Mouse (Mus musculus): ENCODE results near the gene Trappc3. TPM values are rescaled to one million over a fixed set of nuclear protein-coding genes. Genes with fewer than 3 reads are reported as not detected.
A peak's percentile ranks its signal among the peaks of the same experiment; 100 is the strongest.

The Trappc3 gene
- polyA plus RNA-seq, 1 experiment from 2014 or later: 17.8 TPM

- no peaks in the 10 kb centered on the region for H3K36me3 ChIP-seq (ENCODE audit: control insufficient read depth, insufficient read depth, low read length)
- H3K27ac ChIP-seq (ENCODE audit: low read depth, low read length): no peak overlapping the region
- H3K9me3 ChIP-seq (ENCODE audit: control insufficient read depth, low read length): no peaks in the 10 kb centered on the region
- peaks cover 11% of the 10 kb centered on the region; the same call in 1 of the 2 replicates for H3K4me1 ChIP-seq (replicated peaks; ENCODE audit: control insufficient read depth, insufficient read depth, low read length)
- peak overlapping the region; percentile 25 for H3K4me3 ChIP-seq (ENCODE audit: low read depth, low read length)
- ATAC-seq (ENCODE audit: low FRiP score) (no peak), DNase-seq (ENCODE audit: low spot score) (peak; percentile 61)
- WGBS: under 1% methylated on average over 33 of the region's 34 CpGs
- H3K27me3 ChIP-seq (ENCODE audit: control insufficient read depth, insufficient read depth, low read length): peaks cover 50% of the 10 kb centered on the region
- peak overlapping the region; percentile 59 for H3K4me2 ChIP-seq (replicated peaks; ENCODE audit: low read depth, low read length)
- H3K9ac ChIP-seq (ENCODE audit: low read depth, low read length): peak overlapping the region; percentile 47
These were observed 34.5 kb downstream of the Trappc3 start for GRCm38 (mm10) chr4:126296617-126297101.

- Histone ChIP-seq H3K4me2 (replicated peaks; ENCODE audit: low read depth, low read length) (peak overlapping the region; percentile 36), H3K4me1 (replicated peaks; ENCODE audit: control insufficient read depth, insufficient read depth, low read length) (peaks cover 13% of the 10 kb centered on the region; the same call in 1 of the 2 replicates), H3K27me3 (ENCODE audit: control insufficient read depth, insufficient read depth, low read length) (peaks cover 61% of the 10 kb centered on the region), H3K4me3 (ENCODE audit: low read depth, low read length) (peak overlapping the region; percentile 6), H3K27ac (ENCODE audit: low read depth, low read length) (no peak overlapping the region), H3K9me3 (ENCODE audit: control insufficient read depth, low read length) (no peaks in the 10 kb centered on the region), H3K9ac (ENCODE audit: low read depth, low read length) (no peak overlapping the region), H3K36me3 (ENCODE audit: control insufficient read depth, insufficient read depth, low read length) (no peaks in the 10 kb centered on the region)
- 1% methylated on average over 31 of the region's 50 CpGs for WGBS
- DNase-seq (ENCODE audit: low spot score): peak; percentile 30
- no peak for ATAC-seq (ENCODE audit: low FRiP score)
These were observed 38.9 kb downstream of the Trappc3 start for GRCm38 (mm10) chr4:126300916-126301583.

- Histone ChIP-seq H3K27ac (ENCODE audit: low read depth, low read length) (no peak overlapping the region), H3K9me3 (ENCODE audit: control insufficient read depth, low read length) (no peaks in the 10 kb centered on the region), H3K27me3 (ENCODE audit: control insufficient read depth, insufficient read depth, low read length) (peaks cover 56% of the 10 kb centered on the region), H3K9ac (ENCODE audit: low read depth, low read length) (no peak overlapping the region), H3K4me1 (replicated peaks; ENCODE audit: control insufficient read depth, insufficient read depth, low read length) (peaks cover 11% of the 10 kb centered on the region; the same call in 1 of the 2 replicates), H3K4me3 (ENCODE audit: low read depth, low read length) (peak overlapping the region; percentile 6; the same call in 1 of the 2 replicates), H3K4me2 (replicated peaks; ENCODE audit: low read depth, low read length) (peak overlapping the region; percentile 36), H3K36me3 (ENCODE audit: control insufficient read depth, insufficient read depth, low read length) (no peaks in the 10 kb centered on the region)
- WGBS: 2% methylated on average over 27 of the region's 27 CpGs
- DNase-seq (ENCODE audit: low spot score) (peak; percentile 51), ATAC-seq (ENCODE audit: low FRiP score) (no peak)
These were observed 39.6 kb downstream of the Trappc3 start for GRCm38 (mm10) chr4:126301584-126302309.

GRCm38 (mm10) chr4:126303877-126304276 is 41.8 kb downstream of the Trappc3 start:
- 71% methylated on average over 4 of the region's 4 CpGs for WGBS

GRCm38 (mm10) chr4:126305428-126305827 is 43.3 kb downstream of the Trappc3 start:
- Histone ChIP-seq H3K9ac (ENCODE audit: low read depth, low read length) (no peak overlapping the region), H3K4me2 (replicated peaks; ENCODE audit: low read depth, low read length) (no peak overlapping the region), H3K27me3 (ENCODE audit: control insufficient read depth, insufficient read depth, low read length) (peaks cover 27% of the 10 kb centered on the region), H3K4me1 (replicated peaks; ENCODE audit: control insufficient read depth, insufficient read depth, low read length) (0 out of 2 replicates have a peak, but pooled peaks cover 7% of the 10 kb centered on the region), H3K27ac (ENCODE audit: low read depth, low read length) (no peak overlapping the region), H3K4me3 (ENCODE audit: low read depth, low read length) (no peak overlapping the region), H3K9me3 (ENCODE audit: control insufficient read depth, low read length) (no peaks in the 10 kb centered on the region), H3K36me3 (ENCODE audit: control insufficient read depth, insufficient read depth, low read length) (no peaks in the 10 kb centered on the region)
- WGBS: 100% methylated on average over 1 of the region's 1 CpGs
- ATAC-seq (ENCODE audit: low FRiP score): no peak
- DNase-seq (ENCODE audit: low spot score): no peak

More at GRCm38 (mm10) chr4:126303877-126304276, 41.8 kb downstream of the Trappc3 start:
- H3K9me3 ChIP-seq (ENCODE audit: control insufficient read depth, low read length): no peaks in the 10 kb centered on the region
- H3K27me3 ChIP-seq (ENCODE audit: control insufficient read depth, insufficient read depth, low read length): peaks cover 39% of the 10 kb centered on the region
- no peak overlapping the region for H3K9ac ChIP-seq (ENCODE audit: low read depth, low read length)
- H3K27ac ChIP-seq (ENCODE audit: low read depth, low read length): no peak overlapping the region
- H3K4me3 ChIP-seq (ENCODE audit: low read depth, low read length): no peak overlapping the region
- 0 out of 2 replicates have a peak, but pooled peaks cover 7% of the 10 kb centered on the region for H3K4me1 ChIP-seq (replicated peaks; ENCODE audit: control insufficient read depth, insufficient read depth, low read length)
- ATAC-seq (ENCODE audit: low FRiP score): no peak
- no peak overlapping the region for H3K4me2 ChIP-seq (replicated peaks; ENCODE audit: low read depth, low read length)
- no peaks in the 10 kb centered on the region for H3K36me3 ChIP-seq (ENCODE audit: control insufficient read depth, insufficient read depth, low read length)
- no peak for DNase-seq (ENCODE audit: low spot score)

GRCm38 (mm10) chr4:126306058-126306457 is 43.9 kb downstream of the Trappc3 start:
- 86% methylated on average over 6 of the region's 6 CpGs for WGBS
- 0 out of 2 replicates have a peak, but pooled peaks cover 6% of the 10 kb centered on the region for H3K4me1 ChIP-seq (replicated peaks; ENCODE audit: control insufficient read depth, insufficient read depth, low read length)
- no peak overlapping the region for H3K9ac ChIP-seq (ENCODE audit: low read depth, low read length)
- no peak overlapping the region for H3K4me2 ChIP-seq (replicated peaks; ENCODE audit: low read depth, low read length)
- no peak overlapping the region for H3K4me3 ChIP-seq (ENCODE audit: low read depth, low read length)
- ATAC-seq (ENCODE audit: low FRiP score): no peak
- no peak for DNase-seq (ENCODE audit: low spot score)
- no peaks in the 10 kb centered on the region for H3K9me3 ChIP-seq (ENCODE audit: control insufficient read depth, low read length)
- peaks cover 21% of the 10 kb centered on the region for H3K27me3 ChIP-seq (ENCODE audit: control insufficient read depth, insufficient read depth, low read length)
- H3K27ac ChIP-seq (ENCODE audit: low read depth, low read length): no peak overlapping the region
- H3K36me3 ChIP-seq (ENCODE audit: control insufficient read depth, insufficient read depth, low read length): no peaks in the 10 kb centered on the region

- DNase-seq (ENCODE audit: low spot score) (no peak), ATAC-seq (ENCODE audit: low FRiP score) (no peak)
- H3K4me2 ChIP-seq (replicated peaks; ENCODE audit: low read depth, low read length): no peak overlapping the region
- no peak overlapping the region for H3K27ac ChIP-seq (ENCODE audit: low read depth, low read length)
- no peak overlapping the region for H3K9ac ChIP-seq (ENCODE audit: low read depth, low read length)
- H3K4me1 ChIP-seq (replicated peaks; ENCODE audit: control insufficient read depth, insufficient read depth, low read length): 0 out of 2 replicates have a peak, but pooled peaks cover 1% of the 10 kb centered on the region
- H3K36me3 ChIP-seq (ENCODE audit: control insufficient read depth, insufficient read depth, low read length): no peaks in the 10 kb centered on the region
- peaks cover 14% of the 10 kb centered on the region for H3K27me3 ChIP-seq (ENCODE audit: control insufficient read depth, insufficient read depth, low read length)
- no peaks in the 10 kb centered on the region for H3K9me3 ChIP-seq (ENCODE audit: control insufficient read depth, low read length)
- WGBS: 20% methylated on average over 2 of the region's 2 CpGs
- no peak overlapping the region for H3K4me3 ChIP-seq (ENCODE audit: low read depth, low read length)
These were observed 44.7 kb downstream of the Trappc3 start for GRCm38 (mm10) chr4:126306827-126307226.

GRCm38 (mm10) chr4:126309211-126309921 is 47.2 kb downstream of the Trappc3 start:
- 13% methylated on average over 20 of the region's 20 CpGs for WGBS
- Histone ChIP-seq H3K9ac (ENCODE audit: low read depth, low read length) (peak overlapping the region; percentile 17; the same call in 1 of the 2 replicates), H3K4me3 (ENCODE audit: low read depth, low read length) (peak overlapping the region; percentile 25), H3K36me3 (ENCODE audit: control insufficient read depth, insufficient read depth, low read length) (no peaks in the 10 kb centered on the region), H3K4me2 (replicated peaks; ENCODE audit: low read depth, low read length) (peak overlapping the region; percentile 37), H3K9me3 (ENCODE audit: control insufficient read depth, low read length) (no peaks in the 10 kb centered on the region), H3K4me1 (replicated peaks; ENCODE audit: control insufficient read depth, insufficient read depth, low read length) (no peaks in the 10 kb centered on the region), H3K27ac (ENCODE audit: low read depth, low read length) (no peak overlapping the region), H3K27me3 (ENCODE audit: control insufficient read depth, insufficient read depth, low read length) (no peaks in the 10 kb centered on the region)
- ATAC-seq (ENCODE audit: low FRiP score) (peak; percentile 64), DNase-seq (ENCODE audit: low spot score) (no peak)
